ENCODE assay signal across 9 mouse cellular contexts in genomic region chr9:41272596-41272995, GRCm38 (mm10).
A peak's percentile ranks its signal among the peaks of the same experiment; 100 is the strongest.
DNase-seq lines count a peak whose midpoint lies in the region; ATAC-seq lines count a peak whose summit lies in the region.
"Had no signal": no experiment of that assay in that cellular context is flagged by ENCODE, and none has a peak within 500 bp of the region (broad histone marks: within the 10 kb centered on the region; RNA-seq: fewer than 3 reads in every experiment).

No protein-coding gene starts in this region.

- H3K9me3 ChIP-seq in forebrain, embryonic 16.5 days (ENCODE audit: control insufficient read depth, low read length) = peaks cover 2% of the 10 kb centered on the region; the same call in 1 of the 2 replicates
- no peaks in the 10 kb centered on the region for H3K9me3 ChIP-seq in intestine, embryonic 16.5 days (ENCODE audit: control insufficient read depth, low read length)
- H3K9me3 ChIP-seq in stomach, embryonic 15.5 days = no peaks in the 10 kb centered on the region

- H3K4me3 ChIP-seq in forebrain, embryonic 16.5 days (replicated peaks; ENCODE audit: low read length) = no peak overlapping the region
- no peak overlapping the region for H3K4me3 ChIP-seq in intestine, embryonic 16.5 days (ENCODE audit: low read length)
- H3K4me3 ChIP-seq in stomach, embryonic 15.5 days (replicated peaks) = no peak overlapping the region
- H3K4me3 ChIP-seq: erythroblast, embryonic 14.5 days had no signal

- 0 out of 2 replicates have a peak, but pooled peaks have one; percentile 14 for ATAC-seq in forebrain, embryonic 16.5 days
- no peak for ATAC-seq in intestine, embryonic 16.5 days
- no peak for ATAC-seq in stomach, embryonic 15.5 days (ENCODE audit: insufficient read depth, low FRiP score, low read depth)

- peak; percentile 29 for DNase-seq in retina, embryonic 14.5 days (ENCODE audit: low spot score)
- DNase-seq in retina, postnatal 1 day = no peak
- DNase-seq in T-cell, adult 2 months (ENCODE audit: low spot score) = no peak
- DNase-seq in layer of hippocampus, adult 9-11 months = no peak
- no peak for DNase-seq in gastrocnemius, adult 8-10 months (ENCODE audit: low spot score in 2 of 2)

- 3% methylated on average over 6 of the region's 6 CpGs for WGBS in forebrain, embryonic 16.5 days
- WGBS in intestine, embryonic 16.5 days = 16% methylated on average over 6 of the region's 6 CpGs
- WGBS in stomach, embryonic 15.5 days = 20% methylated on average over 6 of the region's 6 CpGs

- no peaks in the 10 kb centered on the region for H3K27me3 ChIP-seq in forebrain, embryonic 16.5 days (replicated peaks; ENCODE audit: control insufficient read depth, insufficient read depth, low read length)
- H3K27me3 ChIP-seq in intestine, embryonic 16.5 days (replicated peaks; ENCODE audit: control insufficient read depth, insufficient read depth, low read length) = no peaks in the 10 kb centered on the region; the same call in 1 of the 2 replicates
- H3K27me3 ChIP-seq in stomach, embryonic 15.5 days (replicated peaks) = no peaks in the 10 kb centered on the region

- H3K4me2 ChIP-seq in forebrain, embryonic 16.5 days (ENCODE audit: low read length) = peak overlapping the region; percentile 30; the same call in 1 of the 2 replicates
- peak overlapping the region; percentile 63 for H3K4me2 ChIP-seq in intestine, embryonic 16.5 days (ENCODE audit: low read depth, low read length)
- peak overlapping the region; percentile 34 for H3K4me2 ChIP-seq in stomach, embryonic 15.5 days

- H3K36me3 ChIP-seq in forebrain, embryonic 16.5 days (ENCODE audit: control insufficient read depth, insufficient read depth) = no peaks in the 10 kb centered on the region
- H3K36me3 ChIP-seq in intestine, embryonic 16.5 days (ENCODE audit: control insufficient read depth, insufficient read depth, low read length) = no peaks in the 10 kb centered on the region
- no peaks in the 10 kb centered on the region for H3K36me3 ChIP-seq in stomach, embryonic 15.5 days

- H3K4me1 ChIP-seq in forebrain, embryonic 16.5 days (replicated peaks; ENCODE audit: control insufficient read depth, insufficient read depth, low read length) = peaks cover 19% of the 10 kb centered on the region
- H3K4me1 ChIP-seq in intestine, embryonic 16.5 days (ENCODE audit: control insufficient read depth, insufficient read depth, low read length) = peaks cover 4% of the 10 kb centered on the region; the same call in 1 of the 2 replicates
- peaks cover 8% of the 10 kb centered on the region for H3K4me1 ChIP-seq in stomach, embryonic 15.5 days

- H3K27ac ChIP-seq in forebrain, embryonic 16.5 days (ENCODE audit: low read length) = peak overlapping the region; percentile 66
- no peak overlapping the region for H3K27ac ChIP-seq in intestine, embryonic 16.5 days (ENCODE audit: low read length)
- 0 out of 2 replicates have a peak overlapping the region, but pooled peaks have one; percentile 23 for H3K27ac ChIP-seq in stomach, embryonic 15.5 days

- H3K9ac ChIP-seq in forebrain, embryonic 16.5 days (replicated peaks; ENCODE audit: low read depth, low read length) = 0 out of 2 replicates have a peak overlapping the region, but pooled peaks have one; percentile 22
- H3K9ac ChIP-seq in intestine, embryonic 16.5 days (ENCODE audit: low read depth, low read length) = no peak overlapping the region
- H3K9ac ChIP-seq in stomach, embryonic 15.5 days = no peak overlapping the region
